Mouse (Mus musculus) ovary, adult 2 months (tissue): ENCODE measurements around the gene Mrps7. TPM values are rescaled to one million over a fixed set of nuclear protein-coding genes. Genes with fewer than 3 reads are reported as not detected.

ENCODE experiments used
- polyA plus RNA-seq: library from polyadenylated mRNA; depleted of rRNA; stranded (reverse); fragments of >200 nt; gene quantifications from 2 replicates; pipeline ENCODE4 v1.2.3, GENCODE M21; 2012; rRNA removed

Mrps7 gene
- polyA plus RNA-seq, result 22.3 and 27.0 TPM in 2 replicates

DNA sequence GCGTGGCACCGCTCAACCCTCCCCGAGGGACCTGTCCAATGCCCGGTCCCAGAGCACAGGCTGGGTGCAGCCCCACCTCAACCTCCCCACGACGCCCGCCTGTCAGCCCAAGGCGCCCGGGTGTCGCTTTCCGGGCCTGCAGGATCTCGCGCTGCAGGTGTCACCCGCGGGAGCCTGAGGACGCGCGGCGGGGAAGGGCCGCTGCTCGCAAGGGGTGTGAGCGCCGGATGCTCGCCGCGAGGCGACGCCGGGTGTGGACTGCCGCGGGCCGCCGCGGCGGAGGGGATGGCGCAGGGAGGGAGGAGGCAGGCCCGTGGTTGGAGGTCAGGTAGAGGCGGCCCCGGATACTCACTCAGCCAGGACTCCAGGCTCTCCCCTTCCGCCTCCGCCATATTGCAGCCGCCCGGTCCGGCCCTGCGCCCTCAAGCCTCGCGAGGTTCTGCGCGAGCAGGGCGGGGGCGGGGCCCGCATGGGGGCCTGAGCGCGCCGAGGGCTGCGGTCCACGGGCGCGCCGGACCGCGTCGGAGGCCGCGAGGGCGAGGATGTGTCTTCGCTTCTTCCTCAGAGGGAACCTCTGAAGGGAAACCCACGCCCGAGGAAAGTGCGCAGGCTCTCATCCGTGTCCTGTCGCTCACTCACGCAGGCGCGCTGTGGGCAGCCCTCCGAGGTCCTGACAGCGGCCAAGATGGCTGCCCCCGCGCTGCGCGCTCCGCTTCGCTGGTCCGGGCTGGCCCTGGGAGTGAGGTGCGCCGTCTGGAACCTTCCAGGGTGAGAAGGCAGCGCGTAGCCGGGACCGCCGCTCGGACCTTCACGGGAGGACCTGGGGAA lies at the start of gene Mrps7, which contains the start of gene Gga3:
Gene Mrps7, plus strand, starts transcription at position 450 of the 828 bp plus-strand sequence.
Gene Gga3, minus strand, starts transcription at position 576 of the 828 bp plus-strand sequence.

DNA sequence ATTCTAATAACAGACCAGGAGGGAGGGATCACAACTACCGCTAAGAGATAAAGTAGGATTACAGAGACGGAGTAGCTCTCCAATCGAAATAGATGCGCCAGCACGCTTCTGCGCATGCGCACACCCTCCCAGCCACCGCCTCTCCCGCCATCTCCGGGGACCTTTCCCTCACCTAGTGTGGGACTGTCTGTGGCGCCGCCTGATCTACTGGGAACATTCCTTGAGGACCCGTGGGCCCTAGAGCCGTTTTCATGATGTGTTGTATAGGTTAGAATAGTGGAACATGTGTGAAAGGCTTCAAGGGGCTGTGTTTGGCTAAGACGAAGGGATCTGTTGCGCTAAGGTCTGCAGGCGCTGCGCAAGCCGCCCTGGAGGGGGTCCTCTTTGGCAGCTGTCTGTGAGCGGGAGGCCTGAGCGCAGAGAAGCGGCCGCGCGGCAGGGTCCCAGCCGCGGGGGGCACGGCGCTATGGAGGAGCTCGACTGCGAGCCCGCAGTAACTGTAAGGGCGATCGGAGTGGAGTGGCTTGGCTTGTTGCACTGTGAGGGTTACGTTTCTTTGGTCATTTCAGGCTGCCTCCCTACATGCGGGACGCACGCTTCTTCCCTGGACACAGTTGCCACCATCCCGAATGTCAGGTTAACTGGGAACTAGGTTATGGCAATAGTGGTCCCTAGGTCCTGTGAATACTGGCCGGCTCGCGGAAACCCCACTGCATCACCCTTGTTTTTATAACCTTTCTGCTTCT lies 39.5 kb upstream of the Mrps7 start, which contains the start of gene Nup85:
Gene Nup85, plus strand, starts transcription at position 371 of the 746 bp plus-strand sequence.

DNA sequence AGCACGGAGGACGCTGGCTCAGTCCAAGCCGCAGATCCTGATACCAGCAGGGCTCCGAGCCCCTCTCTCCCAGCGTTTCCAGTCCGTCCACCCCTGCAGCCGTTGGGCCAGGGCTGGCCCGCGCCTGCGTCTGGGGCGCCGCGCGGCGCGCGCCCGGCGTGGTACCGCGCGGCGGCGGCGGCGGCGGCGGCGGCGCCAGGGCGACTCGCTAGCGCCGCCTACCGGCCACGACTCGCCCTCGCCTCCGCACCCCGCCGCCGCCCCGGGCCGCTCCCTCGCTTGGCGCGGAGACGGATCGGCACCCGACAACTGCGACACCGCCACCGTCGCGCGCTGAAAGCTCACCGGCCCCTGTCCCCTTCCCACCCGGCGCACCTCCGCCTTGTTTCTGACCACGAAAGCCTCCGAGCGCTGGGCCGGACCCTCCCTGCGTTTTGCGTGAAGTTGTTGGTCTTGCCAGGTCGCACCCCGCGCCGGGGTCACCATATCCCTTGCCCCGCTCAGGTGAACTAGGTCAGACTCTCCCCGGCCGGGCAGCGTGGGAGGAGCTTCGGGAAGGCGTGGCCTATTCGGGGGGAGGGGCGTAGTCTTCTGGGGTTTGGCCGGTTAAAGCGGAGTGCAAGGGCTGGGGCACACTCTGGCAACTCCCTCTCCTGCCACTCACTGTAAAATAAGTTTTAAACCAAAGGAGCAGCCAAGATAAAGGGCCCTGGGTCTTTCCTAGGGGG lies 8.8 kb downstream of the Mrps7 start, which contains the start of gene Mif4gd:
Gene Mif4gd, minus strand, starts transcription at position 560 of the 728 bp plus-strand sequence.

DNA sequence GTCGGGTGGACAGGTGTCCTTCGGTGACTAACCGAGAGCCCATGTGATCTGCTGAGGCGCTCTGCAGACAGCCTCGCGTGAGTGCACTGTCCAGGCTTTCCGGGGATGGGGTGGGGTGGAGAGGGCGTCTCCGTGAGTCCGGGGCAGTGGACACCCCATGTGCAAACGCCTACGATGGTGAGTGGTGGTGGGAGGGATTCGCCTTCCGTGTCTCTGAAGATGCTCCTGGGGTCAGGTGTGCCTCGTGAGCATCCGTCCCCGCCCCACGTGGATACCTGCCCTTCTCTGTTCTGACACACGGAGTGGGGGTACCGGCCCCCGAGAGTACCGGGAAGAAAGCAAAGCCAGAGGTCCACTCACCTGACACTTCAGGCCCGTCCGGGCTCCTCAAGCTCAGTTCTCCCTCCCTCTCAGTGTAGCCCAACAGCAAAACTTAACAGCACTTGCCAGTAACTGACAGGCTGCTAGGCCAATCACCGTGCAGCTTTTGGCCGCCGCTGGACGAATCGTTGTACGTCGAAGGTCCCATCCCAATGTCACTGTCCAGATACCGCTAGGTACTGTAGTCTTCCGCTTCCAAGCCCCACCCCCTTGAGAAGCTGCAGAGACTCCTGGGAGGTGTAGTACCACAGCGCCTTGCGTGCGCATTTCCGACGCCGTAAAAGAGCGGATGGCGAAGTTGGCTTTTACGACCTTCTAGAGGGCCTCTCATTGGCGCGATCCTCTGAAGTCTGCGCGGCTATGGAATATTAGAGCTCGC lies 24.2 kb downstream of the Mrps7 start, which contains the start of gene Slc25a19:
Gene Slc25a19, minus strand, starts transcription at position 591 of the 760 bp plus-strand sequence.

Other genes with a start within 250 kb of the Mrps7 start
- gene Hid1, start 236.2 kb upstream of the Mrps7 start, polyA plus RNA-seq, result 20.6 and 25.5 TPM in 2 replicates
- 38.3 and 39.4 TPM in 2 replicates for gene Cdr2l, start 222.0 kb upstream of the Mrps7 start, polyA plus RNA-seq
- gene Mrpl58, start 200.2 kb upstream of the Mrps7 start, polyA plus RNA-seq, result 82.6 and 93.1 TPM in 2 replicates
- 25.6 and 65.5 TPM in 2 replicates for gene Atp5h, start 184.0 kb upstream of the Mrps7 start, polyA plus RNA-seq
- gene Kctd2, start 183.8 kb upstream of the Mrps7 start, polyA plus RNA-seq, result 37.4 and 39.1 TPM in 2 replicates
- gene Trim80, start 163.4 kb upstream of the Mrps7 start, polyA plus RNA-seq, result 0.94 and 1.3 TPM in 2 replicates
- 0.41 and 0.72 TPM in 2 replicates for gene Slc16a5, start 141.5 kb upstream of the Mrps7 start, polyA plus RNA-seq
- 11.9 and 15.6 TPM in 2 replicates for gene Armc7, start 128.3 kb upstream of the Mrps7 start, polyA plus RNA-seq
- 67.3 and 81.9 TPM in 2 replicates for gene Nt5c, start 112.1 kb upstream of the Mrps7 start, polyA plus RNA-seq
- 203 and 234 TPM in 2 replicates for gene Jpt1, start 89.5 kb upstream of the Mrps7 start, polyA plus RNA-seq
- 22.0 and 29.5 TPM in 2 replicates for gene Sumo2, start 67.6 kb upstream of the Mrps7 start, polyA plus RNA-seq
- 51.0 and 59.5 TPM in 2 replicates for gene Nup85, start 39.5 kb upstream of the Mrps7 start, polyA plus RNA-seq
- 26.1 and 30.8 TPM in 2 replicates for gene Gga3, start 126 bp downstream of the Mrps7 start, polyA plus RNA-seq
- gene Mif4gd, start 9.0 kb downstream of the Mrps7 start, polyA plus RNA-seq, result 108 and 116 TPM in 2 replicates
- 45.4 and 67.4 TPM in 2 replicates for gene Slc25a19, start 24.4 kb downstream of the Mrps7 start, polyA plus RNA-seq
- gene Grb2, start 104.7 kb downstream of the Mrps7 start, polyA plus RNA-seq, result 41.2 and 50.6 TPM in 2 replicates
- gene Tmem94, start 161.5 kb downstream of the Mrps7 start, polyA plus RNA-seq, result 119 and 128 TPM in 2 replicates
- 60.9 and 66.5 TPM in 2 replicates for gene Caskin2, start 209.7 kb downstream of the Mrps7 start, polyA plus RNA-seq
- gene Tsen54, start 210.8 kb downstream of the Mrps7 start, polyA plus RNA-seq, result 57.5 and 75.8 TPM in 2 replicates
- 56.8 and 75.3 TPM in 2 replicates for gene Llgl2, start 220.1 kb downstream of the Mrps7 start, polyA plus RNA-seq